Mouse (Mus musculus) lung, adult 2 months (tissue): ENCODE measurements around the gene Pomgnt1.

ENCODE experiments used
- CTCF ChIP-seq: fragments of 200-500 bp; IDR thresholded peaks from 2 replicates; pipeline ENCODE4 v1.5.1; 2011; ENCODE audit warnings: mild to moderate bottlenecking, low read length, control low read depth; ENCODE audit not compliant: insufficient read depth
- POLR2A ChIP-seq: fragments of 200-500 bp; IDR thresholded peaks from 2 replicates; pipeline ENCODE4 v1.6.1; 2011; ENCODE audit warnings: low read depth, mild to moderate bottlenecking, control low read depth, low read length, borderline replicate concordance; ENCODE audit errors: extremely low read depth

DNA sequence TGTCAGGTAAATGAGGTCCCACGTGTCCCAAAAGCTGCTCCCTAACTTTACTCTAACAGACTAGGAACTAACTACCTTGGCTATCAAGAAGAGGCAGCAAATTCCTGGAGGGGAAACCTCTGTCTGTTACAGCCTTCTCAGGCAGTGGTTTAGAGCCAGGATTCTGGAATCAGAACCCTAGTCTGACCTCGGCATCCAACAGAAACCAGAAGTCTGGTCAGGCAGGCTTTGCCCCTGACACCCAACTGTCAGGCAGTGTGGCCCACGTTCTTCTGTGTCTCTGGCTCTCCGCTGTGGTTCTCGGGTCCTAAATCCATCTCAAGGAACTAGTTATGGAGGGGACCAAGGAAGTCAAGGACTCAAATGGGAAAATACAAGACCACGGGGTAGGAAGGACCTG lies 27.6 kb downstream of the Pomgnt1 start, which contains the start of gene Lurap1:
- TF ChIP-seq CTCF, result no peak
- TF ChIP-seq POLR2A, result no peak
